In the genomic region with DNA sequence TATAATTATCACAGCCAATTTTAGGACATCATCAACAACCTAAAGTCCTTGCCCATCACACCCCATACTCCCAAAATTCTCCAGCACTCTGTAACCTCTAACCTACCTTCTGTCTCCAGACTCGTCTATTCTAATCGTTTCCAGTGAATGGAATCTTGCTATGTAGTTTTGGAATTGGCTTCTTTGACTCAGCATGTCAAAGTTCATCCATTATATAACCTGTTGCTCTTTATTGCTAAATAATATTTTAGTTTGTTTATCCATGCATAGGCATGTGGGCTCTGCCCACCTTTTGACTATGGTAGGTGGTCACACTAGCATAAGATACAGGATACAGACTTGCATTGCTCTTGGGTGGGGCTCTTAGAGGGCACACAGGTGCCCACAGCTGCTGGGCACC, we compare ENCODE assay signal across 16 mouse cellular contexts. TPM values are rescaled to one million over a fixed set of nuclear protein-coding genes. Genes with fewer than 3 reads are reported as not detected.
DNase-seq lines count a peak whose midpoint lies in the region; ATAC-seq lines count a peak whose summit lies in the region.
"Had no signal": no experiment of that assay in that cellular context is flagged by ENCODE, and none has a peak within 500 bp of the region (broad histone marks: within the 10 kb centered on the region; RNA-seq: fewer than 3 reads in every experiment).

No protein-coding gene starts in this region.

- no peak overlapping the region for H3K9ac ChIP-seq in midbrain, embryonic 11.5 days (ENCODE audit: low read length)
- H3K9ac ChIP-seq in midbrain, embryonic 13.5 days (replicated peaks) = no peak overlapping the region
- H3K9ac ChIP-seq: embryonic facial prominence, embryonic 12.5 days; forebrain, embryonic 13.5 days; forebrain, embryonic 15.5 days; forebrain, postnatal 0 days had no signal

- 85% methylated on average over 2 of the region's 2 CpGs for WGBS in midbrain, embryonic 11.5 days
- WGBS in midbrain, embryonic 13.5 days = 82% methylated on average over 2 of the region's 2 CpGs

- no peak overlapping the region for H3K4me2 ChIP-seq in midbrain, embryonic 11.5 days
- no peak overlapping the region for H3K4me2 ChIP-seq in midbrain, embryonic 13.5 days (replicated peaks)
- H3K4me2 ChIP-seq: embryonic facial prominence, embryonic 12.5 days; forebrain, embryonic 13.5 days; forebrain, embryonic 15.5 days had no signal

- no peak overlapping the region for H3K27ac ChIP-seq in midbrain, embryonic 11.5 days (ENCODE audit: low read depth, low read length)
- H3K27ac ChIP-seq in midbrain, embryonic 13.5 days = no peak overlapping the region
- H3K27ac ChIP-seq: embryonic facial prominence, embryonic 10.5 days; embryonic facial prominence, embryonic 12.5 days; forebrain, embryonic 13.5 days; forebrain, embryonic 15.5 days had no signal

- no peaks in the 10 kb centered on the region for H3K27me3 ChIP-seq in midbrain, embryonic 11.5 days (ENCODE audit: control insufficient read depth, insufficient read depth, low read length)
- no peaks in the 10 kb centered on the region for H3K27me3 ChIP-seq in midbrain, embryonic 13.5 days
- H3K27me3 ChIP-seq: embryonic facial prominence, embryonic 12.5 days; forebrain, embryonic 13.5 days; forebrain, embryonic 15.5 days had no signal

- no peaks in the 10 kb centered on the region for H3K9me3 ChIP-seq in midbrain, embryonic 11.5 days (ENCODE audit: control insufficient read depth, low read length)
- no peaks in the 10 kb centered on the region for H3K9me3 ChIP-seq in midbrain, embryonic 13.5 days
- H3K9me3 ChIP-seq: embryonic facial prominence, embryonic 10.5 days; embryonic facial prominence, embryonic 12.5 days; forebrain, embryonic 13.5 days; forebrain, embryonic 15.5 days had no signal

- no peaks in the 10 kb centered on the region for H3K4me1 ChIP-seq in midbrain, embryonic 11.5 days (ENCODE audit: control insufficient read depth, insufficient read depth, low read length)
- H3K4me1 ChIP-seq in midbrain, embryonic 13.5 days (replicated peaks) = no peaks in the 10 kb centered on the region
- H3K4me1 ChIP-seq: embryonic facial prominence, embryonic 10.5 days; embryonic facial prominence, embryonic 12.5 days; forebrain, embryonic 13.5 days; forebrain, embryonic 15.5 days had no signal

- DNase-seq in kidney, adult 9 months = peak; percentile 70
- DNase-seq in kidney, adult 11 months = no peak
- DNase-seq in midbrain, embryonic 11.5 days (ENCODE audit: low spot score, missing footprints) = peak; percentile 4
- no peak for DNase-seq in frontal cortex, postnatal 10 days (ENCODE audit: low spot score in 2 of 2)
- DNase-seq: adrenal gland, postnatal 25 days; cerebellum, adult 11-12 months; cerebellum, adult 2 months; cerebellum, adult 9-10 months; cerebellum, postnatal 10 days; cerebellum, postnatal 25 days; forebrain, postnatal 0 days had no signal

- H3K4me3 ChIP-seq in midbrain, embryonic 11.5 days (ENCODE audit: low read depth, low read length) = no peak overlapping the region
- H3K4me3 ChIP-seq in midbrain, embryonic 13.5 days (replicated peaks) = no peak overlapping the region
- H3K4me3 ChIP-seq: embryonic facial prominence, embryonic 10.5 days; embryonic facial prominence, embryonic 12.5 days; forebrain, embryonic 13.5 days; forebrain, embryonic 15.5 days had no signal

- H3K36me3 ChIP-seq in midbrain, embryonic 11.5 days (ENCODE audit: control insufficient read depth, insufficient read depth, low read length) = peaks cover 2% of the 10 kb centered on the region; the same call in 1 of the 2 replicates
- H3K36me3 ChIP-seq in midbrain, embryonic 13.5 days = peaks cover 43% of the 10 kb centered on the region

- no peak for ATAC-seq in midbrain, embryonic 11.5 days (ENCODE audit: low FRiP score)
- ATAC-seq in midbrain, embryonic 13.5 days = no peak
- ATAC-seq: forebrain, embryonic 13.5 days; forebrain, embryonic 15.5 days; forebrain, postnatal 0 days had no signal

RNA-seq across cellular contexts. Expression of a gene that starts 26.5 kb away (rescaled TPM):
- polyA plus RNA-seq in midbrain, embryonic 11.5 days (2014; fragmentation: Nextera tagmentation; extraction: Ambion mirVana) = 31.9 and 33.8 TPM in 2 replicates
- polyA plus RNA-seq in midbrain, embryonic 13.5 days (2015; fragmentation: Nextera tagmentation; extraction: Ambion mirVana) = 21.8 and 23.6 TPM in 2 replicates

Comparison
In these comparisons a context has a peak if more than half of its experiments do, and no peak if none do; other contexts are left out.
1. DNase-seq: peak in kidney, adult 9 months (single experiment) and midbrain, embryonic 11.5 days (single experiment); none in kidney, adult 11 months (single experiment) and frontal cortex, postnatal 10 days (0 of 2).